Mouse (Mus musculus) spleen, adult 2 months (tissue): Measurements from ENCODE around the gene Tenm2.

Experiments
- CTCF ChIP-seq: fragments of 200-500 bp; IDR thresholded peaks from 2 replicates; pipeline ENCODE4 v1.5.1; 2011; ENCODE audit warnings: mild to moderate bottlenecking, inconsistent platforms; ENCODE audit not compliant: insufficient read depth, insufficient read length, insufficient replicate concordance; ENCODE audit errors: extremely low read depth
- POLR2A ChIP-seq: fragments of 200-500 bp; IDR thresholded peaks from 2 replicates; pipeline ENCODE4 v1.6.1; 2011; ENCODE audit warnings: low read depth, low read length, inconsistent platforms

GRCm38 (mm10) chr11:36203896-36204295, 1031.9 kb downstream of the Tenm2 start:
- TF ChIP-seq CTCF (no peak), POLR2A (no peak)
